Mouse (Mus musculus) liver, embryonic 14.5 days (tissue): ENCODE data around the gene C5ar1.

Experiments
- CTCF ChIP-seq: IDR thresholded peaks from 2 replicates; pipeline ENCODE4 v1.5.1; 2016; ENCODE audit warnings: antibody characterized with exemption, low read depth, control low read depth
- EP300 ChIP-seq: IDR thresholded peaks from 2 replicates; pipeline ENCODE4 v1.6.1; 2016; ENCODE audit warnings: antibody characterized with exemption, low read depth

GRCm38 (mm10) chr7:16272681-16273080, 13.3 kb upstream of the C5ar1 start:
- TF ChIP-seq CTCF (peak; percentile 60), EP300 (no peak)
